Mouse (Mus musculus): ENCODE measurements around the gene Syt14. TPM values are rescaled to one million over a fixed set of nuclear protein-coding genes. Genes with fewer than 3 reads are reported as not detected.

Syt14 gene
- polyA plus RNA-seq, 2 experiments = 2.2 to 2.9 TPM

DNA sequence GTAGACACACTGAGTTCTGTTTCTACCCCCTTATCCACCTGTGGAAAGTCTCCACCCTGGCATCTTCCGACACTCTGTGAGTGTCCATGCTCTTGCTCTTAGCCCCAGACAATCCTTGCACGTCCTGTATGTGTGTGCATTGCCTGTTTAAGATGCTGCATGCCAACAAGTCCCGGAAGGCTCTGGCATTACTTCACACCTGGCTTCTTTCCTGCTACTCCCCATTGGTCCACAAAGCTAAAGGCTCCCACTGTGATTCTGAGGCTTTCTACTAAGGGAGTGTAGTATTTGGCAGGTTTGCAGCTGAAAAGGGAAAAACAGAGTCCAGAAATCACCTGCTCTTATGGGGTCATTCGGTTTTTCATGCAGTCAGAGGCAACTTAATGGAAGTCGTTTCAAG lies 162.7 kb downstream of the Syt14 start:
- Histone ChIP-seq H3K9ac (ENCODE audit: low read depth, low read length, severe bottlenecking) (no peak overlapping the region), H3K4me1 (ENCODE audit: control insufficient read depth, insufficient read depth, low read length) (peaks cover 8% of the 10 kb centered on the region; the same call in 1 of the 2 replicates), H3K4me2 (replicated peaks; ENCODE audit: low read depth, low read length, severe bottlenecking) (no peak overlapping the region), H3K4me3 (replicated peaks; ENCODE audit: low read length) (no peak overlapping the region), H3K9me3 (ENCODE audit: control insufficient read depth, low read length) (no peaks in the 10 kb centered on the region), H3K27me3 (ENCODE audit: control insufficient read depth, insufficient read depth, low read length) (no peaks in the 10 kb centered on the region; the same call in 1 of the 2 replicates), H3K27ac (replicated peaks; ENCODE audit: low read depth, low read length) (no peak overlapping the region), H3K36me3 (ENCODE audit: control insufficient read depth, insufficient read depth, low read length) (no peaks in the 10 kb centered on the region)
- TF ChIP-seq POLR2A (IDR thresholded peaks at IDR 0.05; ENCODE audit: borderline replicate concordance, extremely low read depth, insufficient read depth, insufficient read length) = no peak
- DNase-seq (ENCODE audit: low spot score) = no peak
- ATAC-seq (ENCODE audit: low FRiP score, low read depth) = no peak
- WGBS = 42% methylated on average over 5 of the region's 5 CpGs

DNA sequence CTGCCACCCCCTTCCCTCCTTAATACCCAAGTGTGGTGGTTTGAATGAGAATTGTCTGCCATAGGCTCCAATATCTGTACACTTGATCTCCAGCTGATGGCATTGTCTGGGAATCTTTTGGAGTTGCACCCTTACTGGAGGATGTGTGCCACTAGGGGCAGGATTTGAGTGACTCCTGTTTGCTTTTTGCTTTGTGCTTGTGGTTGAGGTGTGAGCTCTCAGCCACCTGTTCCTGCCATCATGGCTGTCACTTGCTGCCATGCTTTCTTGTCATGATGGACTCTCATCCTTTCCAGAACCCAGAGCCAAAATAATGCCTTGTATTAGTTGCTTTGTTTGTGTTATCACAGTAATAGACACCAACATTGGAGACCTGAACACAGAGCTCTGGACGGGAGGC lies 165.8 kb downstream of the Syt14 start:
- no peak for ATAC-seq (ENCODE audit: low FRiP score, low read depth)
- H3K27ac ChIP-seq (replicated peaks; ENCODE audit: low read depth, low read length) = no peak overlapping the region
- WGBS = 85% methylated on average over 1 of the region's 1 CpGs

DNA sequence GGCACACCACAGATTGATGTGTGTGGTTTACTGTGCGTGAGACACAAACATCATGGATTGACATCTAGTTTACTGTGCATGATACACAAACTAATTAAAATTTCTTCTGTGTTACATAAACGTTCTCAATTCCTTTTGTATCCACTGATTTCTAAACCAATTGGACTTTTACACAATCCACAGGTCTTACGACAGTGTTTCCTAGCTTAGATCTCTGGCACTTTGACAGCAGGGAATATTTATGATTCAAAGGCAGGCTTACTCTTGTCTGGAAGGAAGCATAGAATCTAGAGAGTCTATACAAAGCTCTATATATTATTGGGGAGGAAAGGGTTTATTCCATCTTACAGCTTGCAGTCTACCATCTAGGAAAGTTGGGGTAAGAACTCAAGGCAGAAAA lies 171.1 kb downstream of the Syt14 start:
- Histone ChIP-seq H3K4me2 (replicated peaks; ENCODE audit: low read depth, low read length, severe bottlenecking) (no peak overlapping the region), H3K27ac (replicated peaks; ENCODE audit: low read depth, low read length) (no peak overlapping the region)
- 61% methylated on average over 3 of the region's 3 CpGs for WGBS

More for the DNA sequence above, 165.8 kb downstream of the Syt14 start:
- H3K36me3 ChIP-seq (ENCODE audit: control insufficient read depth, insufficient read depth, low read length) = no peaks in the 10 kb centered on the region
- H3K4me1 ChIP-seq (ENCODE audit: control insufficient read depth, insufficient read depth, low read length) = peaks cover 8% of the 10 kb centered on the region; the same call in 1 of the 2 replicates
- H3K9ac ChIP-seq (ENCODE audit: low read depth, low read length, severe bottlenecking) = no peak overlapping the region
- no peak overlapping the region for H3K4me3 ChIP-seq (replicated peaks; ENCODE audit: low read length)
- H3K4me2 ChIP-seq (replicated peaks; ENCODE audit: low read depth, low read length, severe bottlenecking) = no peak overlapping the region
- DNase-seq (ENCODE audit: low spot score) = no peak
- H3K9me3 ChIP-seq (ENCODE audit: control insufficient read depth, low read length) = no peaks in the 10 kb centered on the region
- no peak for TF ChIP-seq POLR2A (IDR thresholded peaks at IDR 0.05; ENCODE audit: borderline replicate concordance, extremely low read depth, insufficient read depth, insufficient read length)
- H3K27me3 ChIP-seq (ENCODE audit: control insufficient read depth, insufficient read depth, low read length) = no peaks in the 10 kb centered on the region

DNA sequence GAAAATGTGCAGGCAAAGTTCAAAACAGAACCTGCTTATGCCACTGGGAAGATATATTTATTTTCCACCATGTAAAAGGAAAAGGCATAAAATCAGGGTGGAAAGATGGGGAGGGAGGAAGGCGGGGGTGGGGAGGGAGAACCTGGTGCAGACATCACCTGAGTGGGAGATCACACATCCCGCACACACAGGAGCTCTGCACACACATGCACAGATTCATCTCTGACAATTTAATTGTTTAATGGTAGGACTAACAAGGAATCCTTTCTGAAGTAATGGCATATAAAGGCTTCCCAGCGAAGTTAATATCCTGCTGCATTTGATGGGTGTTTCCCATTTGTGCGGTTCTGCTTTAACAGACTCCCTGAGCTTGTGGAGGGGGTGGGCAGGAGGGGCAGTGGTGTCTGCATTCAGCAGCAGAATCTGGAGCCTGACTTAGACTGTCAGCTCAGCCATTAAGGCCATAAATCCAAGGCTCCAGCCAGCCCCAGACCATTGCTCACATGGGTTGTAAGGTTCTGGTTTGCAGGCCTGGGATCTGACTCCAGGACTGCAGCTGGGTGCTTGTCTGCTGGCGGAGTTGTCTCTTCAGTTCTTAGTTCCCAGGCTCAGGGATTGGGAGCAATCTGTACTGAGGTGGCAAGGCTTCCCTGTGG lies 174.1 kb downstream of the Syt14 start:
- Histone ChIP-seq H3K4me1 (ENCODE audit: control insufficient read depth, insufficient read depth, low read length) (peaks cover 41% of the 10 kb centered on the region), H3K9ac (ENCODE audit: low read depth, low read length, severe bottlenecking) (no peak overlapping the region), H3K9me3 (ENCODE audit: control insufficient read depth, low read length) (no peaks in the 10 kb centered on the region), H3K27me3 (ENCODE audit: control insufficient read depth, insufficient read depth, low read length) (no peaks in the 10 kb centered on the region), H3K4me2 (replicated peaks; ENCODE audit: low read depth, low read length, severe bottlenecking) (no peak overlapping the region), H3K27ac (replicated peaks; ENCODE audit: low read depth, low read length) (peak overlapping the region; percentile 35), H3K36me3 (ENCODE audit: control insufficient read depth, insufficient read depth, low read length) (no peaks in the 10 kb centered on the region), H3K4me3 (replicated peaks; ENCODE audit: low read length) (no peak overlapping the region)
- DNase-seq (ENCODE audit: low spot score) (no peak), ATAC-seq (ENCODE audit: low FRiP score, low read depth) (no peak; the same call in 1 of the 2 replicates)
- TF ChIP-seq POLR2A (IDR thresholded peaks at IDR 0.05; ENCODE audit: borderline replicate concordance, extremely low read depth, insufficient read depth, insufficient read length) = no peak
- WGBS = 19% methylated on average over 5 of the region's 5 CpGs

More for the DNA sequence above, 171.1 kb downstream of the Syt14 start:
- DNase-seq (ENCODE audit: low spot score) (no peak), ATAC-seq (ENCODE audit: low FRiP score, low read depth) (no peak)
- Histone ChIP-seq H3K4me1 (ENCODE audit: control insufficient read depth, insufficient read depth, low read length) (peaks cover 24% of the 10 kb centered on the region), H3K27me3 (ENCODE audit: control insufficient read depth, insufficient read depth, low read length) (no peaks in the 10 kb centered on the region), H3K9me3 (ENCODE audit: control insufficient read depth, low read length) (no peaks in the 10 kb centered on the region), H3K9ac (ENCODE audit: low read depth, low read length, severe bottlenecking) (no peak overlapping the region), H3K4me3 (replicated peaks; ENCODE audit: low read length) (no peak overlapping the region), H3K36me3 (ENCODE audit: control insufficient read depth, insufficient read depth, low read length) (no peaks in the 10 kb centered on the region)
- no peak for TF ChIP-seq POLR2A (IDR thresholded peaks at IDR 0.05; ENCODE audit: borderline replicate concordance, extremely low read depth, insufficient read depth, insufficient read length)

DNA sequence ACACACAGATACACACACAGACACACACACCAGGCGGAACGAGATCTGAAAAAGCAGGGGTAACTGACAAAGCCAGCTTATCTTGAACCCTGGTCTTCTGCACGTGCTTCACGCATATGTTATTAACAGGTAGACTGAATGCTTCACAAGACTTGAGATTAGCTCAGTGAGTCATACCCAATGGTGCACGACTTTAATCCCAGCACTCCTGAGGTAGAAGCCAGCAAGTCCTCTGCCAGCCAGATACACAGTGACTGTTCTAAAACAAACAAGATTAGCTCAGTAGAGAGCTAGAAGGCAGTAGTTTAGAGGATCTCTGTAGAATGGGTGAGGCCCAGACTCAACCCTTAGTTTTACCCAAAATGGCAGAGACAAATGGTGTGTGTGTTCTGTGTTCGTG lies 175.3 kb downstream of the Syt14 start:
- WGBS = 71% methylated on average over 6 of the region's 6 CpGs
- TF ChIP-seq POLR2A (IDR thresholded peaks at IDR 0.05; ENCODE audit: borderline replicate concordance, extremely low read depth, insufficient read depth, insufficient read length) = no peak
- Histone ChIP-seq H3K27ac (replicated peaks; ENCODE audit: low read depth, low read length) (no peak overlapping the region), H3K4me2 (replicated peaks; ENCODE audit: low read depth, low read length, severe bottlenecking) (no peak overlapping the region), H3K9ac (ENCODE audit: low read depth, low read length, severe bottlenecking) (no peak overlapping the region), H3K4me3 (replicated peaks; ENCODE audit: low read length) (no peak overlapping the region), H3K4me1 (ENCODE audit: control insufficient read depth, insufficient read depth, low read length) (peaks cover 46% of the 10 kb centered on the region), H3K9me3 (ENCODE audit: control insufficient read depth, low read length) (no peaks in the 10 kb centered on the region), H3K36me3 (ENCODE audit: control insufficient read depth, insufficient read depth, low read length) (no peaks in the 10 kb centered on the region), H3K27me3 (ENCODE audit: control insufficient read depth, insufficient read depth, low read length) (no peaks in the 10 kb centered on the region)
- no peak for ATAC-seq (ENCODE audit: low FRiP score, low read depth)
- no peak for DNase-seq (ENCODE audit: low spot score)

All from limb, embryonic 14.5 days (tissue).